Mouse (Mus musculus) heart, adult 2 months (tissue): ENCODE results near the gene Rnaseh2a.

ENCODE experiments used
- CTCF ChIP-seq: fragments of 200-600 bp; IDR thresholded peaks from 2 replicates; pipeline ENCODE4 v1.8.1; 2022; ENCODE audit warnings: antibody characterized with exemption, mild to moderate bottlenecking, moderate library complexity
- POLR2A ChIP-seq: fragments of 200-500 bp; IDR thresholded peaks from 2 replicates; pipeline ENCODE4 v1.6.1; 2011; ENCODE audit warnings: mild to moderate bottlenecking, low read depth, low read length, control low read depth; ENCODE audit not compliant: insufficient read depth

DNA sequence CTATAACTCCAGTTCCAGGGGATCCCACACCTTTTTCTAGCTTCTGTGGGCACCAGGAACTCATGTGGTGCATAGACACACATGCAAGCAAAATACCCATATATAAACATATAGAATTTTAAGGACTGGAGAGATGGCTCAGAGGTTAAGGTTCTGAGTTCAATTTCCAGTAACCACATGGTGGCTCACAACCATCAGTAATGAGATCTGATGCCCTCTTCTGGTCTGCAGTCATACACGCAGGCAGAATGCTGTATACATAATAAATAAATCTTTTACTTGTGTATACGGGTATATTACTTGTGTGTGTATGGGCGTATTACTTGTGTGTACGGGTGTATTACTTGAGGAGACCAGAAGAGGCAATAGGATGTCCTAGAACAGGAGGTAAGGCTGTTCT lies 5.6 kb downstream of the Rnaseh2a start:
- TF ChIP-seq POLR2A (no peak), CTCF (peak; percentile 22; the same call in 1 of the 2 replicates)
